Comparison of ENCODE assay signal across 9 mouse cellular contexts in genomic region chr2:44526110-44527032, GRCm38 (mm10).
DNase-seq lines count a peak whose midpoint lies in the region; ATAC-seq lines count a peak whose summit lies in the region.
"Had no signal": no experiment of that assay in that cellular context is flagged by ENCODE, and none has a peak within 500 bp of the region (broad histone marks: within the 10 kb centered on the region; RNA-seq: fewer than 3 reads in every experiment).

No protein-coding gene starts in this region.

- 20% methylated on average over 6 of the region's 6 CpGs for WGBS in embryonic facial prominence, embryonic 12.5 days
- WGBS in limb, embryonic 10.5 days: 23% methylated on average over 6 of the region's 6 CpGs

- no peak overlapping the region for H3K4me2 ChIP-seq in embryonic facial prominence, embryonic 12.5 days (replicated peaks)

- H3K4me1 ChIP-seq in embryonic facial prominence, embryonic 12.5 days: no peaks in the 10 kb centered on the region
- H3K4me1 ChIP-seq in limb, embryonic 10.5 days: peaks cover 14% of the 10 kb centered on the region

- H3K9me3 ChIP-seq in embryonic facial prominence, embryonic 12.5 days: no peaks in the 10 kb centered on the region
- no peaks in the 10 kb centered on the region for H3K9me3 ChIP-seq in limb, embryonic 10.5 days (replicated peaks)

- H3K9ac ChIP-seq in embryonic facial prominence, embryonic 12.5 days: no peak overlapping the region
- H3K9ac ChIP-seq: liver, embryonic 14.5 days had no signal

- H3K27ac ChIP-seq in embryonic facial prominence, embryonic 12.5 days: no peak overlapping the region
- H3K27ac ChIP-seq in limb, embryonic 10.5 days: peak overlapping the region; percentile 61
- H3K27ac ChIP-seq: liver, embryonic 14.5 days had no signal

- 0 out of 2 replicates have a peak, but pooled peaks have one; percentile 52 for ATAC-seq in embryonic facial prominence, embryonic 12.5 days (ENCODE audit: insufficient number of reproducible peaks, insufficient read depth, low FRiP score, low TSS enrichment)
- ATAC-seq in erythroblast, adult 5-6 weeks (replicated peaks; ENCODE audit: low FRiP score, poor library complexity, severe bottlenecking): no peak
- ATAC-seq in CD4-positive, CD25-positive, alpha-beta regulatory T cell, adult 4 months: no peak

- H3K27me3 ChIP-seq in embryonic facial prominence, embryonic 12.5 days: no peaks in the 10 kb centered on the region
- no peaks in the 10 kb centered on the region for H3K27me3 ChIP-seq in limb, embryonic 10.5 days (ENCODE audit: low read depth, poor library complexity, severe bottlenecking)

- intact Hi-C loops in left cerebral cortex, postnatal 36 days (cut with DNase I): no loop called here

- H3K4me3 ChIP-seq in embryonic facial prominence, embryonic 12.5 days: no peak overlapping the region
- H3K4me3 ChIP-seq in limb, embryonic 10.5 days: no peak overlapping the region

- H3K36me3 ChIP-seq in embryonic facial prominence, embryonic 12.5 days: no peaks in the 10 kb centered on the region
- H3K36me3 ChIP-seq in limb, embryonic 10.5 days: no peaks in the 10 kb centered on the region

- DNase-seq in cerebellum, adult 11-12 months: peak; percentile 16
- no peak for DNase-seq in cerebellum, postnatal 36 days
- peak; percentile 20 to 46 for DNase-seq in left cerebral cortex, adult 9 months (ENCODE audit: low spot score in 2 of 2)
- DNase-seq in left cerebral cortex, postnatal 36 days (ENCODE audit: low spot score in 2 of 2): no peak
- no peak for DNase-seq in limb, embryonic 10.5 days (ENCODE audit: low spot score)

Comparison
In these comparisons a context has a peak if more than half of its experiments do, and no peak if none do; other contexts are left out.
1. DNase-seq: peak in cerebellum, adult 11-12 months (single experiment) and left cerebral cortex, adult 9 months (2 of 2); none in cerebellum, postnatal 36 days (0 of 2), left cerebral cortex, postnatal 36 days (0 of 2) and limb, embryonic 10.5 days (single experiment).